Mouse (Mus musculus) adrenal gland, postnatal 25 days (tissue): ENCODE measurements around the gene Tfdp1. TPM values are rescaled to one million over a fixed set of nuclear protein-coding genes. Genes with fewer than 3 reads are reported as not detected.

Source experiments
- DNase-seq: peaks from one replicate; pipeline ENCODE4 v3.0.0; 2021; ENCODE audit warnings: mixed read lengths
- total RNA-seq: library from RNA; stranded (reverse); gene quantifications from 2 replicates; pipeline ENCODE4 v1.2.3, GENCODE M21; 2021

Tfdp1 gene
- total RNA-seq, 1 experiment from 2014 or later = 56.6 TPM

DNA sequence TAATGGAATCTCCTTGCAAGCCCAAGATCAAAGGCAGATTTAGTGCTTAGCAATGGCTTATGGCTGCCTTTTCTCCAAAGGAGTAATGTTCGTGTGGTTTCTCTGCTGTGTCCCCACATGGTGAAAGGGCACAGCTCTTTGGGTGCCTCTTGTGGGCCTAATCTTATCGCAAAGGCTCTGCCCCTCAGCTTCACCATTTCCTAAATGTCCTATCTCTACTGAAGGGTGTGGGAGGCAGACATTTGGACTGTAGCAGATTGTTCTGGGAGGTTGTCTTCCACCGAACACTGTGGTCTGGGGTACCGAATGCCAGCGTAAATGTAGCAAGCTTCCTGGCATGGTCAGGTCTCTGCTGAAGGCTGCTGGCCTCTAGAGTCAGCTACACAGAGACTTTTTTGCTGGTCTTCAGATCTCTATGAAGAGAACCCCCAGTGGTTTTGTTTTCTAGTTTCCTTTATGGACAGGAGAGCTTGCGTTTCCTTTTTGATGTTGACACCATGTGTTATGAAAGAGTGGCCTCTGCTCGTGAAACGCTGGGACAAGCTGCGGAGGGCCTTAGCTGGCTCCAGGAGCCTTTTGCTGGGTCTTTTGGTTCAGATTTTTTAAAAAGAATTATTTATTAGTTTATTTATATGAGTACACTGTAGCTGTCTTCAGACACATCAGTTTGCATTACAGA is 14.7 kb downstream of the Tfdp1 start:
- no peak for DNase-seq

DNA sequence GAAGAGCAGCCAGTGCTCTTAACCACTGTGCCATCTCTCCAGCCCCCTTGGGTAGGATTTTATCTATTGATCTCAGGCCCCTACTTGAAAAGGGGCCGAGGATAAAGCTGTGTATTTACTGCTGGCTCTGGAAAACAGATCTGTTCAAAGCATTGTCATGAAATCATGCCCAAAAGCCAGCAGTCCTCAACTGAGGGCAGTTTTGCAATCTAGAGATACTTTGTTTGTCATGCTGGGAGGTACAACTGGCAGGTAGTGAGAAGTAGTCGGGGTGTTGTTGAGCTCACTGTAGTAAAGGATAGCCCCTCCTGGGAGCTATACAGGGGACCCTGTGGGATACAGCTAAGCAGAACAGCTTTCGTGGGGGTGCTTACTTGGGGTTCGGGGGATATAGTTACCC is 15.3 kb downstream of the Tfdp1 start:
- DNase-seq = no peak

DNA sequence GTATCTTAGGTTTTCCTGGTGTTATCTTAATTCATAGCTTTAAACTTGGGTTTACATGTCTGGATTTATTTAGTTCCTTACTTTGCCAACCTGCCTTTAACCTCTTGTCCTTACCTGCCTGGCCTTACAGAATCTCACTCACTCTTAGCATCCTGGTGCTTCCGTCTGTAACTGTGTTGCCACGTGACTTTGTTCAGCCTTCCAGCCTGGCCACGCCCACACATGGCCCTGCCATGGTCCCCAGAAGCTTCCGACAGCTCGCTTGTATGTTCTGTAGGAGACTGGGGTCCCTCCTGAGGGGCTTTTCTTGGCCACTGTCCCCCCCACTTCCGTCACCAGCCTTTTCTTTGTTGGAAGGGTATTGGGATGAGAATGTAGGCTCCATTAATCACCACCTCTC is 17.7 kb downstream of the Tfdp1 start:
- no peak for DNase-seq

DNA sequence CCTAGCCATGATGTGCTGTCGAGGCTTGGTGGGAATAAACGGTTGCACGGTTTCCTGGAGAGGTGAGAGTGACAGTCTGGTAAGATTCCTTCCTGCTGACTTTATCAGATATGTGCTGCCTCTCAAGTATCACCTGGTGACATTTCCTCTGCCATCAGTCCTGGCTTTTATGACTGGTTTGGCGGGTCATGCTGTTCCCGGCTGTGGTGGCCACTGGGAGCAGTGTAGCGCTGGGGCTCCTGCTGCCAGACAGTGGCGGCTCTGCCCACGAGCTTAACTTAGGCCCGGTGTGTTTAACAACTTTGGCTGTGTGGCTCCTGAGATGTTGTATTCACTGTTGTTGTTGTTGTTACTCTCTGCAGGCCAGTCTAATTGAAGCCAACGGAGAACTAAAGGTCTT is 18.1 kb downstream of the Tfdp1 start:
- DNase-seq = no peak

DNA sequence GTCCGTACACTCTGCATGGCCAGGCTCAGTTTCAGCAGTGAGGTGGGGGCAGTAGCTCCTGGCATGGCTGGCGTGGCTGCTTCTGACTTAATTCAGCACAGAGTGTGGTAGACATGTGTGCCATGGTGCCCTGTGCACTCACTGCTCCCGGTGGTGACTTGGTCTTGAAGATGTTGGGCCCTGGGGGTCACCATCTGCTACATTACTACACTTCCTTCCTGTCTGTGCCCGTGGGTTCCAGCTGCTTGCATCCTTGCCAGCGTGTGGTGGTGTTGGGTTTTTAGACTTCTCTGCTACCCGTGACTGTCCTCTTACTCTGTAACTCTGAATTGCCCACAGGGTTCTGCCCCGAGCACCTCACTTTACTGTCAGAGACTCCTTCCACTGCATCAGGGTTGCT is 21.7 kb downstream of the Tfdp1 start:
- DNase-seq = no peak

DNA sequence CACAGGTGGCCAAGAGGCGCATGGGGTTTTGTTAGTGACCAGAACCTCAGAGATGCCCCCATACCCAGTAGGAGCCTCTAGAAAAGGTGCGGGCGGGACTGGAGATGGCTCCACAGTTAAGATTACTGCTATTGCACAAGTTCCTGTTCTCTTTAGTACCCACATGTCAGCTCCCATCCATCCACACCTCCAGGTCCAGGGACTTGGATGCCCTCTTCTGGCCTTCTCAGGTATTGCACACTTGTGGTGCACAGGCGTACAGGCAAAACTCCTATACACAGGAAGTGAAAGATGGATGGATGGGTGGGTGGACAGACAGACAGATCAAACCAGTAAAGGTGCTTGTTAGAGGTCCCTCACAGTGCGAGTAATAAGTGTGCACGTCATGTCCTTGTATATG is 23.3 kb downstream of the Tfdp1 start:
- DNase-seq = no peak

DNA sequence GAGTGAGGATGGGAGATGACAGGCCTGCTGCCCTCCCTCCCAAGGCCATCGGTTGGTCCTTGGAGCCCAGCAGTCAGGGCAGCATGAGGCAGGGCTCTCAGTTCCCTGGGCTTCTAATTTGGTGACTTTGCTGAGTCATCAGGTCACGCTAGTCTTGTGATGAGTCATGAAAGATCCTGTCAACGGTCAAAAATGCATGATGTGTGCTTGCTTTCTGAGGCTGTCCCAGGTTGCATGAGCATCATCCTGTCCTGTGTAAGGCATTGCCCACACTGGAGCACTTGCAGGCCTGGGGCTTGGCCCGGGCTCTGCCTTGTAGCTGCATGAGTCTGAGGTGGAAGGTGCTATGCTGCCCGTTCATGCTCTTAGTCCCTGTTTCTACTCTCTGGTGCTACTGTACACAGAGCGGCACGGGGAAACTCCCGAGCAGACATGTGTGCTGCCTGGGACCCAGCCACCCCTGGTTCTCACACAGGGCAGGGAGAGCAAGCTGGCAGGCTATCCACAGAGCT is 34.7 kb downstream of the Tfdp1 start:
- DNase-seq = peak; percentile 52

DNA sequence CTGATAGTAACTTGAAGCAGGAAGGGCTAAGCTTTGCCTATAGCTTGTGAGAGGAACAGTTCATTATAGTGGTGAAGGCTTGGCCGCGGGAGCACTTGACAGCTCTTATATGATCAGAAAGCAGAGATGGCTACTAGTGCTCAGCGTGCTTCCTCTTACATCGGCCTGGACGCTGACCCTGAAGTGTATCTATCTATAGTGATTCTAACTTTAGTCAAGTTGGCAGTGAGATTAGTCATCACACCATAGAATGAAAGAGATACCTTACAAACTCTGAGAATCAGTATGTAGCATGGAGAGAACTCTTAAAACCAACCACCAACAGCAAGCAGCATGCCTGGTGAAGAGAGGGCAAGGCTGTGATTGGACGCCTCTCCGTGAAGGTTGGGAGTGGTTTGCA is 43.1 kb downstream of the Tfdp1 start:
- no peak for DNase-seq

DNA sequence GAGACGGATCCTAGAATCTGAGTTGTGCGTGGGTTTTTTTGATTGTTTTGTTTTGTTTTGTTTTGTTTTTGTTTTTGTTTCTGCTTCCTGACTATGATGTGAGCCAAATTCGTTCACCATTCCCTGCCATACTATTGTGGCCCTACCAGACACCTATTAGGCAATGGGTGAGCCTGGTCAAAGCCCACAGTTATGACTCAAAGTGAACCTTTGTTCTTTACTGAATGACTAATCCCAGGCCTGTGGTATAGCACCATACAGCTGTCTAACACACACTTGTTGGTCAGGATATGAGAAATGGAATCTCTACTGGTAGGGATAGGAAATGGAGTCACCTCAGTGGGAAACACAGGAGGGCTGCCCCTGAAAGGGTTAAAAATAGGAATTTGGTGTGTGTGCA is 44.0 kb downstream of the Tfdp1 start:
- no peak for DNase-seq

DNA sequence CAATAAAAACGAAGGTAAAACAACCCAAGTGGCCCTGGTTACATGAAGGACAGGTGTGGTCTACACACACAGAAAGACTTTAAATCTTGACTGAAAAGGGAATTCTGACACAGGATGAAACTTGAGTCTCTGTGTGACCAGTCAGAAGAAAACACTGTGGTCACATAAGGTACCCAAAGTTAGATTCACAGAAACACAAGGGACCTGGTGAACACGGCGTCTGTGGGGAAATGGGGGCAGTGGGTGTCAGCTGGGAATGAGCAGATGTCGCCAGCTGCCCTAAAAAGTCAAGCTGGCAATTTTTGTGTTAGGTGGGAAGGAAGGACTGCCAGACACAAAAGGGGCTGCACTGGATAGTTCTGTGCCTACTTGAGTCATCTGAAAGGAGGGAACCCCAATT is 44.4 kb downstream of the Tfdp1 start:
- no peak for DNase-seq

DNA sequence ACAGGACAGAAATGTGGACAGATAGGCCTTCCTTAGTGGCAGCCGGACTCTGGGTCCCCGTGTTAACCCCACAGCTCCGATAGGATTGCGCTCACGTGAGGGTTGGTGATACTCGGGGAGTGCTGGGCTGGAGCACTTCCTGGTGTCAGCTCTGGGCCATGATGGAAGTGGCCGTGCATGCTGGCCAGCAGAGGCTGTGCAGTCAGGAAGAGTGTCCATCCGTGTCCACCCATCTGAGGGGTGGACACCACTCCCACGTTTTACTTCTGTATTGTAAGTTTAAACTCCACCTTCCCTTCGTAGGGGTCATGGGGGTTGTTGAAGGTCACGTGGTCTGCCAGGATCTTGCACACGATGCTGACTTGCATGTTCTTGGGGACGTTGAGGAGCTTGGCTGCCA is 47.8 kb downstream of the Tfdp1 start:
- DNase-seq = no peak

DNA sequence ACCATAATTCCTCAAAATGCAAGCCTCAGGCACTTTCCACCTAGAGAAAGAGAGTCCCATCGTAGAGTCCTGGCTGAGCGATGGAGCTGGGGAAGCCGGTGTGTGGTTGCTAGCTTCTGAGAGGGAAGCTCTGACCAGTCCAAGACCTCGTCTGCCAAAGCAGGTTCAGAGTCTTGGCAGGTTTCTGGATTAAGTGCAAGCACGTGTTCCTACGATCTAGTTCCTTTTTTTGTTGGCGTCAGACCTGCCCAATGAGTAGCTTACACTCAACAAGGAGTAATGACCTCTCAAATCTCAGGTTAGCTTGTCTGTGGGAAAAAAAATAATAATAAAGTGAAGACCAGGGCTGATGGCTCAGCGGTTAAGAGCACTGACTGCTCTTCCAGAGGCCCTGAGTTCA is 49.2 kb downstream of the Tfdp1 start:
- no peak for DNase-seq

DNA sequence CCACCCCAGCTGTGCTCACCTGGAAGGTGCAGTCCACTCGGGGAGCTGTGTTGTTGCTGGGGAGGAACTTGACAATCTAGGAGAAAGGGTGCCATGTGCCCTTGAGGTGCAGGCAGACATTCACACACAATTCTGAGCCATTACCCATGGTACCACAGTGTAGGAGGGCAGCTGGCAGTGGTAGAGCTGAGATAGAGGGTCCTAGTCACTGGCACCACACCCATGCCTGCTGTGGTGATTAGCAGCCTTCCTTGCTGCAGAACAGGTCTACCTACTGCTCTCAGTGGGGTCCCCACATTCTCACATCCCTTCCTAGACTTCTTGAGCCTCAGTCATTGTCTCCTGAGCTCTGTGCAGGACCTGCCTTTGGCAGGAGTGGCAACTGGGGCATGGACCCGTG is 50.2 kb downstream of the Tfdp1 start:
- no peak for DNase-seq

DNA sequence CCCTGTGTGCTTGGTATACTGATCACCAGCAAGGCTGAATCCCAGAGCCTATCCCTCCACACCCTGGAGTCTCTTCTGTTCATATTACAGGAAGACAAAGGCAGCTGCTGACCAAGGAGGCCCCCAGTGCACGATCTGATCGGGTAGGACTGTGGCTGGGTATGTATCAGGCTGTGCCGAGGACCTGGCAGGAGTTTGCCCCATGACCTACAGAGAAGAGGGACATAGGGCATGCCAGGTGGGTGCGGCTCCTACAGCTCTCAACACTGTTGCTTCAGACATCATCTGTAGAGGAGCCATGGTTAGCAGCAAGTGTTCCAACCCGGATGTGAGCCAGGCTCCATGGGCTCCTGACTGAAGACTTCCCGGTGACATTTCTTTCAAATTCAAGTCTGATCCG is 55.3 kb downstream of the Tfdp1 start:
- DNase-seq = no peak

DNA sequence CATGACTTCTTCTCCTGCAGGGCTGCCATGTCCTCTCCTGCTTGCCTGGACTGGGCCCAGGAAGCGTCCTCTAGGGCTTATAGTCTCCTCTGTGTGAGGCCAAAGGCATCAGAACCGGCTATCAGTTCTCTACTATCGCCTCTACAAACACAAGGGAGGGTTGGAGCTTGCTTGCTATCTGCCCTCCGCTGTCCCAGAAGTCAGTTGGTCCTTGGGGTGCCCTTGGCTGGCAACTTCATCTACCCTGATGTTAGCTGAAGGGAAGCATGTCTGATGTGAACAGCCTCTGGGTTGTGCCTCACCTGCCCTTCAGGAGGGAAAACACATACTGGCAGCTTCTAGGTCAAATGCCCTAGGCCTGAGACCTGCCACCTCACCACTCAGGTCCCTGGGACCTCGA is 58.2 kb downstream of the Tfdp1 start, which contains the start of gene Atp4b:
Atp4b (minus strand) TSS at position 101 of the 400 bp plus-strand sequence.
- peak; percentile 10 for DNase-seq

DNA sequence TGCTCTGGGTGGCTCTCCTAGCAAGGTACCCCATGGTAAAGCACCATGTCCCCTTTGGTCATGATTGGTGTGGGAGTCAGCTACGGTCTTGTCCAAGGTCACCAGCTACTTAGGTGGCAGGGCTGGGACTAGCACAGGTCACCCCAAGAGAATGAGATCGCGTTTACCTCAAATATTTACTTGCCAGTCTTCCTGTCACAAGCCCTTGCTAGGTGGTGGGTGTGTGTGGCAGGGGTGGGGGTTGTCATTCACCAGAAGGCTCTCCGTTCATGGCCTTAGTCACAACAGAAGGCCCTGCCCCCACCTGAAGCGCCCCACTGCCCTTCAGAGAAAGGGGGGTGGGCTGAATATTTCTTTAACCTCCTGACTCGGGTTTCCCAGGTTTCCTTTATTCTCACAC is 65.0 kb downstream of the Tfdp1 start:
- DNase-seq = no peak

DNA sequence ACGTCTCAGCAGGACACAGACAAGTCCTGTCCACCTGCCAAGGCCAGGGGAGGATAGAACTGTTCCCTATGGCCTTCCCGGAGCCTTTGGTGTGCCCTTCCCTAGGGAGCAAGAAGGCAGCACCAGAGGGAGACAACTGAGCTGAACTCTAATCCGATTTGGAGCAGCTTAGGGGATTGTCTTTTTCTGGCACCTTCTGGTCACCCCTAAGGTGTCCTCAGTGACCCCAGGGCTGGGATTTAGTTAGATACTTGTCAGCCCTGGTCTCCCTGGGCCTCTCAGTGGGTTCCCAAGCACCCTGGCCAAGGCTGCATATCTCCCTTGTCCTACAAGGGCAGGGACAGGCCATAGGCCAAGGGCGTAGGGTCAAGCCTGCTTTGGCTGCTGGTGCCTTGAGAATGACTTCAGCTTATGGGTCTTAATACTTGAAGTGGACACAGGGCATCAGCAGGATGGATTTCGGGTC is 66.1 kb downstream of the Tfdp1 start, which contains the start of gene Grk1:
Grk1 (plus strand) TSS at position 416 of the 466 bp plus-strand sequence.
- DNase-seq = no peak

DNA sequence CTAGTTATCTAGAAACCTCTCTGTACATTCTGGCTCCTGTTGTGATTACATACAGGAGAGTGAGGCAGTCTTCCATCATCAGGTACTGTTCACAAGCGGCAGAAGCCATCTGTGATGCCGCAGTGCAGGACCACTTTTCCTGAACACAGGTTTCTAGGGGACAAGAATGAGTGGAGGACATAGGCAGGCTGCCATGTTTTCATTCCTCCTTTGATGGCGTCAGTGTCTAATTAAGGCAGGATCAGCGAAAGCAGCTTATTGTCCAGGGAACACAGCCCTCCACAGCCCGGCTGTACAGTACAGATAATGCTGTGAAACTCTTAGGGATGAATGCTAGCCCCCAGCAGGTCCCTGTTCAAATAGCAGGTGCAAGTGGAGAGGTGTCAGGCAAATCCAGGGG is 67.5 kb downstream of the Tfdp1 start:
- DNase-seq = no peak

DNA sequence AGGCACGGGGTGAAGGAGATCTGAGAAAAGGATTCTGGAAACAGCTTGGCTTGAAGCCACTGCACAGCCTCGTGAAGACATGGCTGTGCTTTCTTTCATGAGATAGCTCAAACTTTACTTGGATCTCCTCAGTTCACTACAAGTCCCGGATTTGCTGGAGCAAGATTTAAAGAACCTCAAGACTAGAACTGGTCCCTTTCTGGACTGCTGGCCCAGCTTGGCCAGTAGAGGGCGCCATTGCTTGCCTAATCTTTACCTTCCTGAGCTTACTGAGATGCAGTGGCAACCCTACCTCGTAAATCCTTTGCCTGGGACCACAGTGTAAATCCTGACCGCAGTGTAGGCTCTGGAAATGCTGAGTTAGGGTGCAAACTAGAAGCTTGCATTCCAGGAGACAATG is 73.0 kb downstream of the Tfdp1 start:
- DNase-seq = peak; percentile 70

DNA sequence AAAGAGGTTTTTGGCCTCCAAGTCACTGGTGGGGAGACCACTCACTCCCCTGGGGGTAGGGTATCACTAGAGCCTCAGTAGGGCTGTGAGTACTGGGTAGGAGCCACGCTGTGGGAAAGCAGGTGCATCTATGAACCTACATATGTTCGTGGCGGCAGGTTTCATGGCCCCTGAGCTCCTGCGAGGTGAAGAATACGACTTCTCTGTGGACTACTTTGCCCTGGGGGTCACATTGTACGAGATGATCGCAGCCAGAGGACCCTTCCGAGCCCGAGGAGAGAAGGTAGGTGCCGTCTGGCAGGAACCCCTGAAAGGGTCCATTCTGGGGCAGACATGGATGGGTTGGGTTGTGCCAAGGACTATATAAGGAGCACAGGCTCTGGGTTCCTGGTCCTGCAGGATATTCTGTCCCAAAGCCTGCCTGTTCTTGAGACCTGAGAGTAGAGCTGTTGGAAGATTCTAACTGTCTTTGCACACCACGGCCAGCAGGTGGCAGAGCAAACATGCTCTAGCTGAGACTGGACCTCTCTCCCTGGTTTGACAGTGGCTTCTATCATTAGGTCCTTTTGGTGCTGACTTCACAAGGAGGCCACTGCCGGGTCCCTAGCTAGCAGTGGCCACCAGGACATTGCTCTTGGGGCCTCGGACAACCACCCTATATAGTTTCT is 74.5 kb downstream of the Tfdp1 start:
- DNase-seq = peak; percentile 62

DNA sequence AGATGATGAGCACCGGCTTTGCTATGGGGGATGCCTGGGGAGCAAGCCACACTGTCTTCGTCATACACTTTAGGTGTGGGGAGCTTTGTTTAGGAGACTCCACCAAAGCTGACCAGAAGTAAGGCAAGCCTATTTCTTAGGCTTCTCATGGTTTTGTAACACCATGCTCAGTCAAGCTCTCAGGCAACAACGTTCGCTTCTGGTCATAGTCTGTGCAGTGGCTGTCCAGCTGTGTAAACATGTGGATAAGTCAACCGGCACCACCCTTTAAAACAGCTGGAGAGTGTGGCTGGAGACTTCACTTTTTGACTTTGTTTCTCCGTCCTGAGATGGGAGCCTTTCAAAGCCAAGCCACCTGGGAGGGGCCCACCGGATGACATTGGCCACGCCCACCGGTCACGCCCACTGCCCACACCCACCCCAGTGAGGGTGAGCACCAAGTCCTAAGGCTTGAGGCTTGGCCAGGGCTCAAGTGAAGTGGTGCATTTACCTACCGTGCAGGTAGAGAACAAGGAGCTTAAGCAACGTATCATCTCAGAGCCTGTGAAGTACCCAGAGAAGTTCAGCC is 75.4 kb downstream of the Tfdp1 start:
- DNase-seq = no peak

DNA sequence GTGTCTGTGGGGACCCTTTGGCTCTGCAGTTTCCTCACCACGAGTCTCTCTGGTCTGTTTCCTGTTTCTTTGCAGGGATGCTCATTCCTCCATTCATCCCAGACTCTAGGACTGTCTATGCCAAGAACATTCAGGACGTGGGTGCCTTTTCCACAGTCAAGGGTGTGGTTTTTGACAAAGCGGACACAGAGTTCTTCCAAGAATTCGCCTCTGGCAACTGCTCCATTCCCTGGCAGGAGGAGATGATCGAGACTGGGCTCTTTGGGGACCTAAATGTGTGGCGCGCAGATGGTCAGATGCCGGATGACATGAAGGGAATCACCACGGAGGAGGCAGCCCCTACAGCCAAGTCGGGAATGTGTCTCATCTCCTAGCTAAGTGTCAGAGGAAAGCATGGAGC is 77.3 kb downstream of the Tfdp1 start:
- no peak for DNase-seq

DNA sequence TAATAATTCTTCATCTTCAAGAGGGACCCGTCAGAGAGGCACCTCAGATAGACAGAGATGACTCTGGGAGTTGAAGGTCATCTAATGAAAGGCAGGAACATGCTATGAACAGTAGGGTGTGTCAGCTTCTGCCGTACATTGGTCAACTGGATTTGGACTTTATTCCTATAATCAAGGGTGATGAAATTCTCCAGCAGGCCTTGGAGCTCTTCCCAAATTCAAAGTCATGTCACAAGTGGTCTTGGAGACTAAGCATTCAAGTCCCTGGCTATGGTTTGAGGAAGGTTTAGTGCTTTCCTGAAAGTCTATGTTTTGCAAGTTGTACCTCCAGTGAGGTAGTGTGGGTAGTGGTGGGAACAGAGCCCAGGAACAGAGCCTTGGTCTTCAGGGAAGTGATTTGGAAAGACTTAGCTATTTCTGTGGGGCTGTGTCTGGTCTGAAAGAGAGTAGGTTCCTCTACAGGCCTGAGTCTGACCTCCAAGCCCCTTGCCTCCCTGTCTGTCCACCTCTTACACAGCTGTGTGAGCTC is 80.6 kb downstream of the Tfdp1 start:
- DNase-seq = no peak
